Mouse (Mus musculus): ENCODE measurements around the gene Rragb. TPM values are rescaled to one million over a fixed set of nuclear protein-coding genes. Genes with fewer than 3 reads are reported as not detected.
A peak's percentile ranks its signal among the peaks of the same experiment; 100 is the strongest.
"Not testable (repeated sequence)": the region's sequence is repeated elsewhere in the genome, so short reads cannot be mapped to it uniquely, and the experiment has no call there.

Rragb gene
- 0.28 and 0.36 TPM in 2 replicates for polyA plus RNA-seq (2015; fragmentation: Nextera tagmentation; extraction: Ambion mirVana)

DNA sequence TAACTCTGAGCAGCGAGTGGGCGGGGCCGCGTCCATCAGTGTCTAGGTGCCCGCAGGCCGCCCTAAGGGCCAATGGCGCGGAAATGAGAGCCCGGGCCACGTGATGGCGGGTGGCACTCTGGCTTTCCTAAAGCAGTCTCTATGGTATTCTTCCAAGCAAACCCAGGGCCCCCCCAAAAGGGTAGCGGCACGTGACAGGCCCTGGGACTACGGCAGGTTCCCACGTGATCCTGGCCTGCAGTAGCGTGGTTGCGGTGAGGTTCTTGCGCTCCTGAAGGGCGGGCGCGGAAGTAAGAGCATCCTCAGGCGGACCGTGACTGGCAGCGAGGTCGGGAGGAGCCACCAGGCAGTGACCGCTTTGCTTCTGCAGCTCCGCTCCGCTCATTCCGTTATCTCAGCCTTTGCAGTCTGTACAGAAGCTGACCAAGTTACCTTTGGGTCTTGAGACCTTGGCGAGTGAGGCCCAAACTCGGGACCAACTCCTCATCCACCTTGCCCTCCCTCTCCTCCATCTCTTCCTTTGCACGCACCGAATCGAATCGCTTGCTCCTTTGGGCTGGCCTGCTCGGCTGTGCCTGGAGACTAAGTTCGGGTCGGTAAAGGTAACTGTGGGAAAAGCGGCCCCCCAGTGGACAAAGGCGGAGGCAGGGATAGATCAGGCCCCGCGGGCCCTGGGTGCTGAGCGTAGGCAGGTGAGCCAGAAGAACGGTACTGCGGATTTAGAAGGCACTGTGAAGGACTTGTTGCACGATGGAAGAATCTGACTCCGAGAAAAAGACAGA, at the start of gene Rragb:
TSS of gene Rragb (plus strand) at position 248 of the 782 bp plus-strand sequence.
- Histone ChIP-seq H3K4me1 (ENCODE audit: control insufficient read depth, low read depth, low read length) (no peaks in the 10 kb centered on the region), H3K9ac (ENCODE audit: low read depth, low read length) (no peak within 1 kb of the TSS), H3K27ac (ENCODE audit: low read length) (no peak within 1 kb of the TSS), H3K36me3 (ENCODE audit: control insufficient read depth, insufficient read depth) (no peaks in the 10 kb centered on the region), H3K4me2 (ENCODE audit: low read depth, low read length) (peak within 1 kb of the TSS; percentile 61), H3K4me3 (ENCODE audit: low read depth, low read length) (peak within 1 kb of the TSS; percentile 55), H3K9me3 (replicated peaks; ENCODE audit: control insufficient read depth, low read length) (no peaks in the 10 kb centered on the region), H3K27me3 (ENCODE audit: control insufficient read depth, insufficient read depth, low read depth, low read length) (peaks cover 6% of the 10 kb centered on the region)
- ATAC-seq (ENCODE audit: low read depth) = peak; percentile 88
- 14% methylated on average over 47 of the region's 47 CpGs for WGBS (ENCODE audit: insufficient replicate concordance)

DNA sequence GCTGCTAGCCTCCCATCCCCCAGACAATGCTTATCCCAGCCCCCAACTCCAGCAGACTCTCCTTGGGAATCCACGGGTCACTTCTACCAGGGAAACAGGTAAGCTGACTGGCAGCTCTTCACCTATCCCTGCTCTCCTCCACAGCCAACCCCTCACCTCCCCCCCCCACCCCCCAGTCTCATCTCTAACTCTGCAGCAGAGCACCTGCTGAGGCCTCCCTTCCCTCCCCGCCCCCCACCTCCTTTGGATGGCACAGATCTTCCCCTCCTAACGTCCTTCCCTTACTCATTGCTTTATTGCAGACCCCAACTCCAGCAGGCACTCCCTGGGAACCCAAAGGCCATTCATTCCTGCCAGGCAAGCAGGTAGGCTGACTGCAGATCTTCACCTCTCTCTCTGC, 21.3 kb upstream of the Rragb start, which contains the start of gene Foxr2:
TSS of gene Foxr2 (plus strand) at position 301 of the 400 bp plus-strand sequence.
- Histone ChIP-seq H3K4me2 (ENCODE audit: low read depth, low read length) (no peak within 1 kb of the TSS), H3K4me1 (ENCODE audit: control insufficient read depth, low read depth, low read length) (no peaks in the 10 kb centered on the region), H3K9ac (ENCODE audit: low read depth, low read length) (no peak within 1 kb of the TSS), H3K9me3 (replicated peaks; ENCODE audit: control insufficient read depth, low read length) (no peaks in the 10 kb centered on the region), H3K27ac (ENCODE audit: low read length) (no peak within 1 kb of the TSS), H3K36me3 (ENCODE audit: control insufficient read depth, insufficient read depth) (no peaks in the 10 kb centered on the region), H3K4me3 (ENCODE audit: low read depth, low read length) (no peak within 1 kb of the TSS), H3K27me3 (ENCODE audit: control insufficient read depth, insufficient read depth, low read depth, low read length) (no peaks in the 10 kb centered on the region)
- WGBS (ENCODE audit: insufficient replicate concordance) = 4% methylated on average over 3 of the region's 3 CpGs
- no peak for ATAC-seq (ENCODE audit: low read depth)

DNA sequence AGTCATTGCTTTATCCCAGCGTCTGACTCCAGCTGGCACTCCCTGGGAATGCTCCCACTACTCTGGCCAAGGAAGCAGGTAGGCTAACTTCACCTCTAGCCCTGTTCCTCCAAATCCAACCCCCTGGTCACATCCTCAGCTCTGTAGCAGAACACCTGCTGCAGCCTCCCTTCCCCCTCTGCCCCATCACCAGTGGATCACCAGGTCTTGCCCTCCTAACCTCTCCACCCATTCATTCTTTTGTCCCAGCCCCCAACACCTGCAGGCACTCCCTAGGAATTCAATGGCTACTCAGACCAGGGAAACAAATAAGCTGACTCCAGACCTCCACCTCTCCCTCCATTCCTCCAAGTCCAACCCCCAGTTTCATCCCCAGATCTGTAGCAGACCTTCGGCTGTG, 20.8 kb upstream of the Rragb start:
- 40% methylated on average over 2 of the region's 2 CpGs for WGBS (ENCODE audit: insufficient replicate concordance)
- Histone ChIP-seq H3K9me3 (replicated peaks; ENCODE audit: control insufficient read depth, low read length) (no peaks in the 10 kb centered on the region), H3K36me3 (ENCODE audit: control insufficient read depth, insufficient read depth) (no peaks in the 10 kb centered on the region), H3K27ac (ENCODE audit: low read length) (no peak overlapping the region), H3K9ac (ENCODE audit: low read depth, low read length) (no peak overlapping the region), H3K4me3 (ENCODE audit: low read depth, low read length) (no peak overlapping the region), H3K4me1 (ENCODE audit: control insufficient read depth, low read depth, low read length) (no peaks in the 10 kb centered on the region), H3K4me2 (ENCODE audit: low read depth, low read length) (no peak overlapping the region), H3K27me3 (ENCODE audit: control insufficient read depth, insufficient read depth, low read depth, low read length) (no peaks in the 10 kb centered on the region)
- ATAC-seq (ENCODE audit: low read depth) = no peak

DNA sequence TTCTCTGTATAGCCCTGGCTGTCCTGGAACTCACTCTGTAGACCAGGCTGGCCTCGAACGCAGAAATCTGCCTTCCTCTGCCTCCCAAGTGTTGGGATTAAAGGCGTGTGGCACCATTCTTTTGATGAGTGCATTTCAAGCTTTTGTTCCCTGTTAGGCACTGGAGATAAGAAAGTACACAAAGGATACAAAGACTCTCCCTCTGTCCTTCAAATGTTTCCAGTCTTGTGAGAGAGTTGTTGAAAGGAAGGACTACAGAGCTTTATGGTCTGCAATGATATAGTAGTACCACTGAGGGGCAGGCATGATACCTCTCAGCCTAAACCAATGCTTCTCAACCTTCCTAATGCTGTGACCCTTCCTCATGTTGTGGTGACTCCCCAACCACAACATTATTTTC, 2.9 kb downstream of the Rragb start:
- H3K9me3 ChIP-seq (replicated peaks; ENCODE audit: control insufficient read depth, low read length) = no peaks in the 10 kb centered on the region
- H3K27ac ChIP-seq (ENCODE audit: low read length) = no peak overlapping the region
- no peaks in the 10 kb centered on the region for H3K36me3 ChIP-seq (ENCODE audit: control insufficient read depth, insufficient read depth)
- H3K27me3 ChIP-seq (ENCODE audit: control insufficient read depth, insufficient read depth, low read depth, low read length) = peaks cover 6% of the 10 kb centered on the region
- H3K4me3 ChIP-seq (ENCODE audit: low read depth, low read length) = no peak overlapping the region
- no peaks in the 10 kb centered on the region for H3K4me1 ChIP-seq (ENCODE audit: control insufficient read depth, low read depth, low read length)
- no peak overlapping the region for H3K4me2 ChIP-seq (ENCODE audit: low read depth, low read length)
- ATAC-seq (ENCODE audit: low read depth) = no peak
- WGBS (ENCODE audit: insufficient replicate concordance) = 67% methylated on average over 3 of the region's 3 CpGs
- no peak overlapping the region for H3K9ac ChIP-seq (ENCODE audit: low read depth, low read length)

DNA sequence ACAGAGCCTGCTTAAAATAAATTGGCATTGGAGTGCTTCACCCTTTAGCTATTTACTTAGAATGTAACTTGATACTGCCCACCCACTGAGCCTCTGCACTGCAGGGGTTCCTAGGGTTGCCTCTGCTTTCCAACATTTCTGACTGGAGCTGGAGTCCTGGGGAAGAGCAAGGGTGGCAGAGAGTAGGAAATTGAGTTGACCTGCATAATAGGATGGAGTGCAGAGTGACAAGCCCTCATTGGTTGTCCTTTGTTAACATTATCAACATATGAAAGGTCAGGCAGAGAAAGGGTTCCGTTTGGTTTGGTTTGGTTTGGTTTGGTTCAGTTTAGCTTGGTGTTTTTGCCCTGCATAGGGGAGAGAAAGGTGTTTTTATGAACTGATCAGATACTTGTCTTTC, 12.0 kb downstream of the Rragb start:
- no peak overlapping the region for H3K9ac ChIP-seq (ENCODE audit: low read depth, low read length)
- no peak overlapping the region for H3K27ac ChIP-seq (ENCODE audit: low read length)
- no peak overlapping the region for H3K4me2 ChIP-seq (ENCODE audit: low read depth, low read length)
- H3K36me3 ChIP-seq (ENCODE audit: control insufficient read depth, insufficient read depth) = no peaks in the 10 kb centered on the region
- H3K27me3 ChIP-seq (ENCODE audit: control insufficient read depth, insufficient read depth, low read depth, low read length) = no peaks in the 10 kb centered on the region
- H3K4me3 ChIP-seq (ENCODE audit: low read depth, low read length) = no peak overlapping the region
- 21% methylated on average over 1 of the region's 1 CpGs for WGBS (ENCODE audit: insufficient replicate concordance)
- no peaks in the 10 kb centered on the region for H3K4me1 ChIP-seq (ENCODE audit: control insufficient read depth, low read depth, low read length)
- no peaks in the 10 kb centered on the region for H3K9me3 ChIP-seq (replicated peaks; ENCODE audit: control insufficient read depth, low read length)
- no peak for ATAC-seq (ENCODE audit: low read depth)

DNA sequence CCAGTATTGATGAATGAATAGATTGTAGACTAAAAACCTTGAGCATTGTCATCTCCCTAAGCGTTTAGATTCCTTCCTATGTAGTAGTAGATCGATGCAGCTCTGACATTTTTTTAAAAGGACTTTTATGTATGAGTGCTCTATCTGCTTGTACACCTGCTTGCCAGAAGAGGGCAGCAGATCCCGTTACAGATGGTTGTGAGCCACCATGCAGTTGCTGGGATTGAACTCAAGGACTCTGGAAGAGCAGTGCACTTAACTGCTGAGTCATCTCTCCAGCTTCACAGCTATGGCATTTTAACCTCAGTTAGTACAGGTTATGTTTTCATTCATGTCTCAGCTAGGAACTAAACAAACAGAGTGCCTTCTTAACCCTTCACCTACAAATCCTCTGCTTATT, 15.5 kb downstream of the Rragb start:
- Histone ChIP-seq H3K4me2 (ENCODE audit: low read depth, low read length) (no peak overlapping the region), H3K4me3 (ENCODE audit: low read depth, low read length) (no peak overlapping the region), H3K9me3 (replicated peaks; ENCODE audit: control insufficient read depth, low read length) (no peaks in the 10 kb centered on the region), H3K4me1 (ENCODE audit: control insufficient read depth, low read depth, low read length) (no peaks in the 10 kb centered on the region), H3K27me3 (ENCODE audit: control insufficient read depth, insufficient read depth, low read depth, low read length) (no peaks in the 10 kb centered on the region), H3K36me3 (ENCODE audit: control insufficient read depth, insufficient read depth) (no peaks in the 10 kb centered on the region), H3K27ac (ENCODE audit: low read length) (no peak overlapping the region), H3K9ac (ENCODE audit: low read depth, low read length) (no peak overlapping the region)
- ATAC-seq (ENCODE audit: low read depth) = no peak
- 29% methylated on average over 3 of the region's 3 CpGs for WGBS (ENCODE audit: insufficient replicate concordance)

DNA sequence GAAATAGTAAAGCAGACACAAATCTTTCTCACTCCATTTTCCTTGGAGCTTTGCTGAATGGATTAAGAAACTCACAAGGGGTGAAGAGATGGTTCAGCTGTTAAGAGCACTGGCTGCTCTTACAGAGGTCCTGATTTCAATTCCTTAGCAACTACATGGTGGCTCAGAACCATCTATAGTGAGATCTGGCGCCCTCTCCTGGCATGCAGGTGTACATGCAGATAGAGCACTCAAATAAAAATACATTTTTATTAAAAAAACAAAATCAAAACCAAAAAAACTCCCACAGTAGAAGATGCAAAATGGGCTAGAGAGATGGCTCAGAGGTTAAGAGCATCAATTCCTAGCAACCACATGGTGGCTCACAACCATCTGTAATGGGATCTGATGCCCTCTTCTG, 35.0 kb downstream of the Rragb start:
- Histone ChIP-seq H3K4me3 (ENCODE audit: low read depth, low read length) (no peak overlapping the region), H3K27ac (ENCODE audit: low read length) (no peak overlapping the region), H3K4me1 (ENCODE audit: control insufficient read depth, low read depth, low read length) (no peaks in the 10 kb centered on the region), H3K9me3 (replicated peaks; ENCODE audit: control insufficient read depth, low read length) (no peaks in the 10 kb centered on the region), H3K36me3 (ENCODE audit: control insufficient read depth, insufficient read depth) (no peaks in the 10 kb centered on the region), H3K27me3 (ENCODE audit: control insufficient read depth, insufficient read depth, low read depth, low read length) (no peaks in the 10 kb centered on the region), H3K9ac (ENCODE audit: low read depth, low read length) (no peak overlapping the region), H3K4me2 (ENCODE audit: low read depth, low read length) (no peak overlapping the region)
- 4% methylated on average over 1 of the region's 1 CpGs for WGBS (ENCODE audit: insufficient replicate concordance)
- ATAC-seq (ENCODE audit: low read depth) = no peak

DNA sequence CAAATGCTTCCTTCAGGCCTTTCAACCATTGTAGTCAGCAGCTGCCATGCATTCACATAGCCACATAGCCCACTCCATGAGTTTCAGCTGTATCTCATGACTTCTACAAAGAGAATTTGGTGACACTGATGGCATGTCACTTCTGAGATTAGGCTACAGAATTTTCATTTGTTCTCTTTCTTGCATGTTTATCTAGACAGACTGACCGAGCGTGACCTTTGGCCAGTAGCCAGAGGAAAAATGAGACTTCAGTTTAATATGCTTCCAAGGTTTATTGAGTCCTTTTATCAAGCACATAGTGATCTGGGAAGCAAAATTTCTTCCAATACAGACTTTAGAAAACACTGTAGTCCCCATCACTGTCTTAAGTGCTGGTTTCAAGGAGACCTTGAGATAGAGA, 42.4 kb downstream of the Rragb start:
- no peaks in the 10 kb centered on the region for H3K9me3 ChIP-seq (replicated peaks; ENCODE audit: control insufficient read depth, low read length)
- no peak overlapping the region for H3K4me3 ChIP-seq (ENCODE audit: low read depth, low read length)
- WGBS (ENCODE audit: insufficient replicate concordance) = 65% methylated on average over 2 of the region's 2 CpGs
- no peaks in the 10 kb centered on the region for H3K27me3 ChIP-seq (ENCODE audit: control insufficient read depth, insufficient read depth, low read depth, low read length)
- H3K4me1 ChIP-seq (ENCODE audit: control insufficient read depth, low read depth, low read length) = no peaks in the 10 kb centered on the region
- no peak overlapping the region for H3K4me2 ChIP-seq (ENCODE audit: low read depth, low read length)
- no peak overlapping the region for H3K27ac ChIP-seq (ENCODE audit: low read length)
- no peaks in the 10 kb centered on the region for H3K36me3 ChIP-seq (ENCODE audit: control insufficient read depth, insufficient read depth)
- no peak overlapping the region for H3K9ac ChIP-seq (ENCODE audit: low read depth, low read length)
- ATAC-seq (ENCODE audit: low read depth) = no peak

DNA sequence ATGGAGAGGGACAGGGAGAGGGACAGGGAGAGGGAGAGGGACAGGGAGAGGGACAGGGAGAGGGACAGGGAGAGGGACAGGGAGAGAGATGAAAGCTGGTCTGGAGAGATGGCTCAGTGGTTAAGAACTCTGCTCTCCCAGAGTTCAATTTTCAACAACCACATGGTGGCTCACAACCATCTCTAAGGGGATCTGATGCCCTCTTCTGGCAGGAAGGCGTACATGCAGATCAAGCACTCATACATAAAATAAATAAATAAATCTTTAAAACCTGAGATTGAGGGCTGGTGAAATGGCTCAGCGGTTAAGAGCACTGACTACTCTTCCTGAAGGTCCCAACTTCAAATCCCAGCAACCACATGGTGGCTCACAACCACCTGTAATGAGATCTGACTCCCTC, 59.4 kb downstream of the Rragb start:
- ATAC-seq (ENCODE audit: low read depth); H3K9me3 ChIP-seq (replicated peaks; ENCODE audit: control insufficient read depth, low read length); H3K27me3 ChIP-seq (ENCODE audit: control insufficient read depth, insufficient read depth, low read depth, low read length); H3K36me3 ChIP-seq (ENCODE audit: control insufficient read depth, insufficient read depth); H3K4me3 ChIP-seq (ENCODE audit: low read depth, low read length); H3K4me1 ChIP-seq (ENCODE audit: control insufficient read depth, low read depth, low read length); H3K9ac ChIP-seq (ENCODE audit: low read depth, low read length); H3K27ac ChIP-seq (ENCODE audit: low read length); H3K4me2 ChIP-seq (ENCODE audit: low read depth, low read length): not testable (repeated sequence)
- 63% methylated on average over 2 of the region's 2 CpGs for WGBS (ENCODE audit: insufficient replicate concordance)

Data from liver, embryonic 16.5 days (tissue).